Mouse (Mus musculus): Measurements from ENCODE around the gene Enox1. TPM values are rescaled to one million over a fixed set of nuclear protein-coding genes. Genes with fewer than 3 reads are reported as not detected.
A peak's percentile ranks its signal among the peaks of the same experiment; 100 is the strongest.

Enox1 gene
- polyA plus RNA-seq, 1 experiment from 2014 or later = 6.6 TPM

GRCm38 (mm10) chr14:77369070-77369469 lies 212.5 kb downstream of the Enox1 start:
- no peak overlapping the region for H3K9ac ChIP-seq (ENCODE audit: low read depth, low read length)
- H3K36me3 ChIP-seq (ENCODE audit: insufficient read depth, low read length) = no peaks in the 10 kb centered on the region
- ATAC-seq (replicated peaks; ENCODE audit: low FRiP score, low read depth) = no peak
- no peak overlapping the region for H3K27ac ChIP-seq
- no peak overlapping the region for H3K4me2 ChIP-seq (ENCODE audit: low read length)
- H3K4me1 ChIP-seq (replicated peaks; ENCODE audit: insufficient read depth, low read length) = no peaks in the 10 kb centered on the region
- no peak for TF ChIP-seq CTCF (IDR thresholded peaks at IDR 0.05; ENCODE audit: low read depth)
- 67% methylated on average over 2 of the region's 2 CpGs for WGBS
- no peaks in the 10 kb centered on the region for H3K9me3 ChIP-seq (replicated peaks; ENCODE audit: low read length)
- H3K4me3 ChIP-seq (replicated peaks; ENCODE audit: low read depth, low read length) = no peak overlapping the region
- no peaks in the 10 kb centered on the region for H3K27me3 ChIP-seq (ENCODE audit: insufficient read depth, low read length)
- no peak for DNase-seq (ENCODE audit: low spot score)

- ATAC-seq (replicated peaks; ENCODE audit: low FRiP score, low read depth) (no peak), DNase-seq (ENCODE audit: low spot score) (no peak)
- H3K27me3 ChIP-seq (ENCODE audit: insufficient read depth, low read length) = no peaks in the 10 kb centered on the region
- H3K4me1 ChIP-seq (replicated peaks; ENCODE audit: insufficient read depth, low read length) = no peaks in the 10 kb centered on the region
- no peak overlapping the region for H3K4me3 ChIP-seq (replicated peaks; ENCODE audit: low read depth, low read length)
- TF ChIP-seq CTCF (IDR thresholded peaks at IDR 0.05; ENCODE audit: low read depth) = no peak
- H3K9me3 ChIP-seq (replicated peaks; ENCODE audit: low read length) = no peaks in the 10 kb centered on the region
- no peak overlapping the region for H3K4me2 ChIP-seq (ENCODE audit: low read length)
- no peaks in the 10 kb centered on the region for H3K36me3 ChIP-seq (ENCODE audit: insufficient read depth, low read length)
- H3K9ac ChIP-seq (ENCODE audit: low read depth, low read length) = no peak overlapping the region
- 88% methylated on average over 3 of the region's 3 CpGs for WGBS
- no peak overlapping the region for H3K27ac ChIP-seq
These were observed 214.0 kb downstream of the Enox1 start for GRCm38 (mm10) chr14:77370521-77370920.

GRCm38 (mm10) chr14:77371977-77372376 lies 215.4 kb downstream of the Enox1 start:
- no peaks in the 10 kb centered on the region for H3K4me1 ChIP-seq (replicated peaks; ENCODE audit: insufficient read depth, low read length)
- no peak overlapping the region for H3K9ac ChIP-seq (ENCODE audit: low read depth, low read length)
- no peak overlapping the region for H3K4me2 ChIP-seq (ENCODE audit: low read length)
- no peak overlapping the region for H3K27ac ChIP-seq
- H3K36me3 ChIP-seq (ENCODE audit: insufficient read depth, low read length) = no peaks in the 10 kb centered on the region
- WGBS = 69% methylated on average over 5 of the region's 5 CpGs
- no peak for DNase-seq (ENCODE audit: low spot score)
- no peaks in the 10 kb centered on the region for H3K9me3 ChIP-seq (replicated peaks; ENCODE audit: low read length)
- H3K27me3 ChIP-seq (ENCODE audit: insufficient read depth, low read length) = no peaks in the 10 kb centered on the region
- ATAC-seq (replicated peaks; ENCODE audit: low FRiP score, low read depth) = no peak
- no peak overlapping the region for H3K4me3 ChIP-seq (replicated peaks; ENCODE audit: low read depth, low read length)
- TF ChIP-seq CTCF (IDR thresholded peaks at IDR 0.05; ENCODE audit: low read depth) = peak; percentile 35

- Histone ChIP-seq H3K9me3 (replicated peaks; ENCODE audit: low read length) (no peaks in the 10 kb centered on the region), H3K27ac (no peak overlapping the region), H3K4me1 (replicated peaks; ENCODE audit: insufficient read depth, low read length) (no peaks in the 10 kb centered on the region), H3K9ac (ENCODE audit: low read depth, low read length) (no peak overlapping the region), H3K4me3 (replicated peaks; ENCODE audit: low read depth, low read length) (no peak overlapping the region), H3K4me2 (ENCODE audit: low read length) (no peak overlapping the region), H3K36me3 (ENCODE audit: insufficient read depth, low read length) (no peaks in the 10 kb centered on the region), H3K27me3 (ENCODE audit: insufficient read depth, low read length) (no peaks in the 10 kb centered on the region)
- 78% methylated on average over 3 of the region's 3 CpGs for WGBS
- DNase-seq (ENCODE audit: low spot score) (no peak), ATAC-seq (replicated peaks; ENCODE audit: low FRiP score, low read depth) (no peak)
- TF ChIP-seq CTCF (IDR thresholded peaks at IDR 0.05; ENCODE audit: low read depth) = peak; percentile 25; the same call in 1 of the 2 replicates
These were observed 216.6 kb downstream of the Enox1 start for GRCm38 (mm10) chr14:77373119-77373518.

GRCm38 (mm10) chr14:77375054-77375453 lies 218.5 kb downstream of the Enox1 start:
- no peak for DNase-seq (ENCODE audit: low spot score)
- WGBS = 44% methylated on average over 2 of the region's 2 CpGs
- H3K4me1 ChIP-seq (replicated peaks; ENCODE audit: insufficient read depth, low read length) = no peaks in the 10 kb centered on the region
- no peak overlapping the region for H3K27ac ChIP-seq
- TF ChIP-seq CTCF (IDR thresholded peaks at IDR 0.05; ENCODE audit: low read depth) = no peak
- ATAC-seq (replicated peaks; ENCODE audit: low FRiP score, low read depth) = no peak
- no peaks in the 10 kb centered on the region for H3K36me3 ChIP-seq (ENCODE audit: insufficient read depth, low read length)
- no peaks in the 10 kb centered on the region for H3K27me3 ChIP-seq (ENCODE audit: insufficient read depth, low read length)
- no peaks in the 10 kb centered on the region for H3K9me3 ChIP-seq (replicated peaks; ENCODE audit: low read length)
- H3K9ac ChIP-seq (ENCODE audit: low read depth, low read length) = no peak overlapping the region
- no peak overlapping the region for H3K4me3 ChIP-seq (replicated peaks; ENCODE audit: low read depth, low read length)
- H3K4me2 ChIP-seq (ENCODE audit: low read length) = no peak overlapping the region

GRCm38 (mm10) chr14:77375618-77376017 lies 219.1 kb downstream of the Enox1 start:
- no peak for TF ChIP-seq CTCF (IDR thresholded peaks at IDR 0.05; ENCODE audit: low read depth)
- H3K9ac ChIP-seq (ENCODE audit: low read depth, low read length) = no peak overlapping the region
- ATAC-seq (replicated peaks; ENCODE audit: low FRiP score, low read depth) (no peak), DNase-seq (ENCODE audit: low spot score) (no peak)
- H3K9me3 ChIP-seq (replicated peaks; ENCODE audit: low read length) = no peaks in the 10 kb centered on the region
- no peak overlapping the region for H3K4me2 ChIP-seq (ENCODE audit: low read length)
- no peak overlapping the region for H3K4me3 ChIP-seq (replicated peaks; ENCODE audit: low read depth, low read length)
- H3K27ac ChIP-seq = no peak overlapping the region
- no peaks in the 10 kb centered on the region for H3K27me3 ChIP-seq (ENCODE audit: insufficient read depth, low read length)
- WGBS = 46% methylated on average over 9 of the region's 9 CpGs
- no peaks in the 10 kb centered on the region for H3K4me1 ChIP-seq (replicated peaks; ENCODE audit: insufficient read depth, low read length)
- no peaks in the 10 kb centered on the region for H3K36me3 ChIP-seq (ENCODE audit: insufficient read depth, low read length)

- Histone ChIP-seq H3K36me3 (ENCODE audit: insufficient read depth, low read length) (no peaks in the 10 kb centered on the region), H3K9ac (ENCODE audit: low read depth, low read length) (no peak overlapping the region), H3K4me1 (replicated peaks; ENCODE audit: insufficient read depth, low read length) (no peaks in the 10 kb centered on the region), H3K27me3 (ENCODE audit: insufficient read depth, low read length) (no peaks in the 10 kb centered on the region), H3K4me3 (replicated peaks; ENCODE audit: low read depth, low read length) (no peak overlapping the region), H3K9me3 (replicated peaks; ENCODE audit: low read length) (no peaks in the 10 kb centered on the region), H3K4me2 (ENCODE audit: low read length) (no peak overlapping the region), H3K27ac (no peak overlapping the region)
- WGBS = 63% methylated on average over 7 of the region's 7 CpGs
- ATAC-seq (replicated peaks; ENCODE audit: low FRiP score, low read depth) (no peak), DNase-seq (ENCODE audit: low spot score) (no peak)
- TF ChIP-seq CTCF (IDR thresholded peaks at IDR 0.05; ENCODE audit: low read depth) = no peak
These were observed 220.2 kb downstream of the Enox1 start for GRCm38 (mm10) chr14:77376731-77377130.

All from kidney, postnatal 0 days (tissue).